Mouse (Mus musculus): ENCODE measurements around the gene Arf3. TPM values are rescaled to one million over a fixed set of nuclear protein-coding genes. Genes with fewer than 3 reads are reported as not detected.
"Not testable (repeated sequence)": the region's sequence is repeated elsewhere in the genome, so short reads cannot be mapped to it uniquely, and the experiment has no call there.

The Arf3 gene
- 82.6 and 99.9 TPM in 2 replicates for polyA plus RNA-seq (2015; fragmentation: Nextera tagmentation; extraction: Ambion mirVana)

DNA sequence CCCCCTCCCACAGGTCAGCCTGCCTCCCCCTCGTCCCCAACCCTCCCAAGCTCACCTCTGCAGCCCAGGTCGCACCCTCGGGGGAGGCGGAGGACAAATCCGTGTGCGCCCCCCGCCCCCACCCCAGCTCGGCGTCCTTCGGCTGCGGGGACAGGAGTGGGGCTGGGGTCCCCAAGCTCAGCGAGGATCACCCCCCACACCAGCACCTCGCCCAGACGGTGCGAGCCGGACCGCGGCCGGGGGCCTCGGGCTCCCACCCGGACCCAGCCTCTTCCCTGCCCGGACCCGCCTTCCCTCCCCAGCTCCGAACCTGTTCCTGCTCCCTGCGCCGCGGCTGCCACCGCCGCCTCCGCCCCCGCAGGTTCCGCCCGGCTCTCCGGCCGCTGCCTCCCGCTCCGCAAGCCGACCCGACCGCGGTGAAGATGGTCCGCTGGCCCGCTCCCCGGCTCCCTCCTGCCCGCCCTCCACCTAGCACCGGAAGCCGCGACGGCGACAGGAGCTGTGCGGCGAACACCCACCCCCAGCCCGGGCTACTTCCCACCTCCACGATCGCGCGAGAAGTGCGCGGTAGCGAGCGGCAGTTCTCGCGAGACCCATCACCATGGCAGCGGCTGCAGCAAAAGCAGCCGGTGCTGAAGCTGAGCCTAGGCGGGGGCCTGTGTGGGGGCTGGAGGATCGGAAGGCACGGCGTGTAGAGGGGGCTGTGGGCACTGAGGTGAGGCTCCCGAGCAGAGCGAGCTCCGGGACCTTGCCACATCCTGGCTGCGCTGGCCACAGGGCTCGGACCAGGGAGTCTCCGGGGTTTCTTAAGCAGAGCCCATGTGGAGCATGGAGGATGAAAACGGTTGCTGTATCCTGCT lies at the start of gene Arf3:
Arf3 (minus strand) TSS at position 545 of the 860 bp plus-strand sequence.
- H3K4me2 ChIP-seq (ENCODE audit: low read length) = peak within 1 kb of the TSS; percentile 83
- no peaks in the 10 kb centered on the region for H3K9me3 ChIP-seq (ENCODE audit: control insufficient read depth, low read length)
- 0 out of 2 replicates have a peak, but pooled peaks cover 3% of the 10 kb centered on the region for H3K27me3 ChIP-seq (replicated peaks; ENCODE audit: control insufficient read depth, insufficient read depth, low read length)
- H3K36me3 ChIP-seq (ENCODE audit: control insufficient read depth, insufficient read depth) = 0 out of 2 replicates have a peak, but pooled peaks cover 2% of the 10 kb centered on the region
- under 1% methylated on average over 67 of the region's 76 CpGs for WGBS
- peak within 1 kb of the TSS; percentile 96 for H3K9ac ChIP-seq (replicated peaks; ENCODE audit: low read depth, low read length)
- peak; percentile 97 for ATAC-seq
- peaks cover 18% of the 10 kb centered on the region for H3K4me1 ChIP-seq (replicated peaks; ENCODE audit: control insufficient read depth, insufficient read depth, low read length)
- peak within 1 kb of the TSS; percentile 98 for H3K4me3 ChIP-seq (replicated peaks; ENCODE audit: low read length)
- H3K27ac ChIP-seq (ENCODE audit: low read length) = peak within 1 kb of the TSS; percentile 92

DNA sequence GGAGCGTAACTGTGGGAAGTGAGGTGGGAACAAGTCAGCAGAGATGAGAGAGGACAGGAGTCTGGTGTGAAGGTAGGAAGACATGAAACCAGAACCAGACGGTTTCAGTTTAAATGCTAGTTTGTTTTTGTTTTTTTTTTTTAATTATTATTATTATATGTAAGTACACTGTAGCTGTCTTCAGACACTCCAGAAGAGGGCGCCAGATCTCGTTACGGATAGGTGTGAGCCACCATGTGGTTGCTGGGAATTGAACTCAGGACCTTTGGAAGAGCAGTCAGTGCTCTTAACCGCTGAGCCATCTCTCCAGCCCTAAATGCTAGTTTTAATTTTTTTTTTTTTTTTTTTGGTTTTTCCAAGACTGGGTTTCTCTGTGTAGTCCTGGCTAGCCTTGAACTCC lies 47.2 kb upstream of the Arf3 start:
- Histone ChIP-seq H3K27me3 (replicated peaks; ENCODE audit: control insufficient read depth, insufficient read depth, low read length) (peaks cover 47% of the 10 kb centered on the region), H3K4me1 (replicated peaks; ENCODE audit: control insufficient read depth, insufficient read depth, low read length) (peaks cover 36% of the 10 kb centered on the region), H3K36me3 (ENCODE audit: control insufficient read depth, insufficient read depth) (peaks cover 13% of the 10 kb centered on the region)
- 82% methylated on average over 6 of the region's 6 CpGs for WGBS
- not testable (repeated sequence) for H3K4me2 ChIP-seq (ENCODE audit: low read length); H3K4me3 ChIP-seq (replicated peaks; ENCODE audit: low read length); H3K9ac ChIP-seq (replicated peaks; ENCODE audit: low read depth, low read length); H3K9me3 ChIP-seq (ENCODE audit: control insufficient read depth, low read length); H3K27ac ChIP-seq (ENCODE audit: low read length); ATAC-seq

DNA sequence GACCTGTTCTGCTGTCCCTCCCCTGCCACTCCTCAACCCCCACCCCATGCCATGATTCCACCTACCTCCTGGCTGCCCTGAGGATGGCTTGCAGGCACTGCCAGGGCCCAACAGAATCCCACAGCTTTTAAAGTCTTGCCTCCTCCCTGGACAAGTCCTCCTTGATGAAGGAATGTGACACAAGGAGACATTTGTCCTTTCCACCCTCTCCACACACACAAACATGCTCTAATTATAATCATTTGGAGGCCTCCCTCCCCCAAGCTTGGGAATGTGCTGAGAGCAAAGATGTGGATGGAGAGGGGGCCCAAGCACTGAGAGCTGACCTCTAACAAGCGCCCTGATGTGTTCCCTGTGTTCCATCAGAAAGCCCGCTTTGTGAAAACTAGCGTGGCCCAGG lies 46.4 kb upstream of the Arf3 start, which contains the start of gene Ddn:
Ddn (minus strand) TSS at position 101 of the 400 bp plus-strand sequence.
- no peak for ATAC-seq
- 46% methylated on average over 3 of the region's 3 CpGs for WGBS
- peak within 1 kb of the TSS; percentile 54 for H3K4me3 ChIP-seq (replicated peaks; ENCODE audit: low read length)
- no peak within 1 kb of the TSS for H3K27ac ChIP-seq (ENCODE audit: low read length)
- peak within 1 kb of the TSS; percentile 80 for H3K4me2 ChIP-seq (ENCODE audit: low read length)
- peaks cover 55% of the 10 kb centered on the region for H3K27me3 ChIP-seq (replicated peaks; ENCODE audit: control insufficient read depth, insufficient read depth, low read length)
- H3K36me3 ChIP-seq (ENCODE audit: control insufficient read depth, insufficient read depth) = peaks cover 12% of the 10 kb centered on the region
- peak within 1 kb of the TSS; percentile 46 for H3K9ac ChIP-seq (replicated peaks; ENCODE audit: low read depth, low read length)
- no peaks in the 10 kb centered on the region for H3K9me3 ChIP-seq (ENCODE audit: control insufficient read depth, low read length)
- H3K4me1 ChIP-seq (replicated peaks; ENCODE audit: control insufficient read depth, insufficient read depth, low read length) = peaks cover 38% of the 10 kb centered on the region

DNA sequence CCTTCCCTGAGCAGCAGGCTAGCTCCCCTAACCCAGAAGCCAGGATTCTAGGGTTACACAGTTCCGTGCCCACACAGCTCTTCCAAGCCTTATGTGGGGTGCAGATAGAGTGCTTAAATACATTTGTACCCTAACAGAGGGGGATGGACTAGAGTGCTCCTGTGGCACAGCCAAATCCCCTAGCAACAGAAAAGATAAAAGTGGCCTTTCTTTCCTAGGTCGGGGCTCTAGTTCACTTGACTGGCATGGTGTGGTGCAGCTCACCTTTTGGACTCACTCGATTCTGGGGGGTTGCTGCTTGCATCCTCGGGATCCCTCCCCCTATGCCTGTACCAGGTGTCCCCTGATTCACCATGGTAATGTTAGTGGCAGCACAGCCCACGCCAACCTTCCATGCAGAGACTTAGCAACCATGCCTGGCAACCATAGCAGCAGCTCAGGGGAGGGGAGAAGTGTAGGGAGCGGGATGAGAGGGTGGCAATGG lies 45.7 kb upstream of the Arf3 start:
- Histone ChIP-seq H3K4me1 (replicated peaks; ENCODE audit: control insufficient read depth, insufficient read depth, low read length) (peaks cover 43% of the 10 kb centered on the region), H3K4me2 (ENCODE audit: low read length) (peak overlapping the region; percentile 80), H3K27ac (ENCODE audit: low read length) (no peak overlapping the region), H3K9ac (replicated peaks; ENCODE audit: low read depth, low read length) (no peak overlapping the region; the same call in 1 of the 2 replicates), H3K9me3 (ENCODE audit: control insufficient read depth, low read length) (no peaks in the 10 kb centered on the region), H3K36me3 (ENCODE audit: control insufficient read depth, insufficient read depth) (peaks cover 11% of the 10 kb centered on the region), H3K4me3 (replicated peaks; ENCODE audit: low read length) (peak overlapping the region; percentile 54; the same call in 1 of the 2 replicates), H3K27me3 (replicated peaks; ENCODE audit: control insufficient read depth, insufficient read depth, low read length) (peaks cover 61% of the 10 kb centered on the region)
- peak; percentile 43; the same call in 1 of the 2 replicates for ATAC-seq
- 5% methylated on average over 6 of the region's 6 CpGs for WGBS

DNA sequence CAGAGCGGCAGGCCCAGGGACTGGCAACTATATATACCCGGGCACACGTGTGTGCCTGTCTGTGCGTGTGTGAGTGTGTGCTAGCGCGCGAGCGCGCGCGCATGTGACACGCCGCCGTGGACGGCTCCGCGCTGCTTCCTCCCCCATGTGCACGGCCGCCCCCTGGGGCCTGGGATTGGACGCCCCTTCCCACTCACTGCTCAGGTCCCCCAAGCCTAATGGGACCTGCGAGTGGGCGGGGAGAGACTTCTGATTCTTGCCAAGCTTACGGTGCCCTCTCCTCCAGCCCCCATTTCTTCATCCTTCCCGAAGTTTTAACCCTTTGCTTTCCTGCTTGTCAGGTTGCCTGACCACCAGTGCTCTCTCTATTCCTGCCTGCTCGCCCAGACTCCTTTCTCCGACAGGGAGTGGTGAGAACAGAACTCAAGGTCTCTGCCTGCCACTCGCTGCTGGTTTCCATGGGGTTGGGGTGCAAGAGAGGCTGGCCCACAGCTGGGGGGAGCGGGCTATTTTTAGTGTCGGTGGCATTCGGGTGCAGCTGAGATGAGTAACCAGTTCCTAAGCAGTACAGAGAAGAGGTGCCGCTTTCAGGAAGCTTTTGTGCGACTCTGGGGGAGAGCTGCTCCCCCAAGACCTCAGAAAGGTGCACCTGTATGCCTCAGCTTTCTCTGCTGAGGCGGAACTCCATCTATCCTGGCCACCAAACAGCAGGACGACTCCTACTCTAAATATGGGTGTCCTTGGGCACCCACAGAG lies 45.1 kb upstream of the Arf3 start:
- ATAC-seq = peak; percentile 63
- WGBS = under 1% methylated on average over 31 of the region's 34 CpGs
- Histone ChIP-seq H3K27me3 (replicated peaks; ENCODE audit: control insufficient read depth, insufficient read depth, low read length) (peaks cover 67% of the 10 kb centered on the region), H3K36me3 (ENCODE audit: control insufficient read depth, insufficient read depth) (peaks cover 6% of the 10 kb centered on the region), H3K27ac (ENCODE audit: low read length) (no peak overlapping the region), H3K4me3 (replicated peaks; ENCODE audit: low read length) (peak overlapping the region; percentile 54), H3K9ac (replicated peaks; ENCODE audit: low read depth, low read length) (peak overlapping the region; percentile 46), H3K9me3 (ENCODE audit: control insufficient read depth, low read length) (no peaks in the 10 kb centered on the region), H3K4me2 (ENCODE audit: low read length) (peak overlapping the region; percentile 80), H3K4me1 (replicated peaks; ENCODE audit: control insufficient read depth, insufficient read depth, low read length) (peaks cover 43% of the 10 kb centered on the region)

DNA sequence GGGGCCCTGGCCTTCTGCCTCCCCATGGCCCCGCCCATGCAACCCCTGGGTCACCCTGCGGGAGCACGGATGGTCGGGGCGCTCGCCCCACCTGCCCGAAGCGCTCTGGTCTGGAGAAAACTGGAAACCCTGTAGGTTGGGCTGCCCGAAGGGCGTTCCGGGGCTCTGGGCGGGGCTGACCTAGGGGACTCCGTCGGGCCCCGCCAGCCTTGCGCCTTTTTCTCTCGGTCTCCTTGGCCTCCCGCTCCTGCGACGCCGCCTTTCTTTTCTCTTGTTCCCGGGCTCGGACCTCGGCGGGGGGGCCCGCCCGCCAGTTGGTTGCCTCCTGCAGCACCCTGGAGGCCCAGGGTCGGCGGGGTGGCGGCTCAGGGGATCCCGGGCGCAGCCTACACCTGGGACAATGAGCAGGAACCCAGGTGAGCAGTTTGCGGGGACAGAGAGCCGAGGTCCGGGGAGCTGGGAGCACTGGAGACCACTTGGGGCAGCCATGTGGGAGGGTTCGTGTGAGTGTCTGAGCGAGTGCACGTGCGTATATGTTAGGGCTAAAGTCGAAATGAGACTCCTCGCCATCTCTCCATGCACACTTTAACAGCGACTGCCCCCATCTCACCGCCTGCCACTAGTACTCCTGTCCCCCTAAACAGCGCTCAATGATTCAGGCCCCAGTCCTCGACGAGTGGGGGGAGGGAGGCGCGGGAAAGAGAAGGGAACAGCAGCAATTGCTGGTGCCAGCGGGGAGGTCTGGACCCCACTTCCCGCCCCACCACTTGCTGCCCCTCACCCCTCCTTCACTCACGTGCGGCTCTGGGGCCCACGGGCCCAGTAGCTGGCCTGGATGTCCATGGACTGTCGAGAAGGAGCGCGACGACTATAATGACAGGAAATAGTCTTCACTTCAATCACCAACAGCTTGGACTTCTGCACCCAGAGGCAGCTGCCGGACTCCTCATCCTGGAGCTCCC lies 44.1 kb upstream of the Arf3 start:
- no peak overlapping the region for H3K27ac ChIP-seq (ENCODE audit: low read length)
- H3K9me3 ChIP-seq (ENCODE audit: control insufficient read depth, low read length) = no peaks in the 10 kb centered on the region
- H3K27me3 ChIP-seq (replicated peaks; ENCODE audit: control insufficient read depth, insufficient read depth, low read length) = peaks cover 77% of the 10 kb centered on the region
- no peaks in the 10 kb centered on the region for H3K36me3 ChIP-seq (ENCODE audit: control insufficient read depth, insufficient read depth)
- H3K9ac ChIP-seq (replicated peaks; ENCODE audit: low read depth, low read length) = peak overlapping the region; percentile 29; the same call in 1 of the 2 replicates
- no peak; the same call in 1 of the 2 replicates for ATAC-seq
- peaks cover 43% of the 10 kb centered on the region for H3K4me1 ChIP-seq (replicated peaks; ENCODE audit: control insufficient read depth, insufficient read depth, low read length)
- peak overlapping the region; percentile 54 for H3K4me3 ChIP-seq (replicated peaks; ENCODE audit: low read length)
- H3K4me2 ChIP-seq (ENCODE audit: low read length) = peak overlapping the region; percentile 80
- under 1% methylated on average over 53 of the region's 58 CpGs for WGBS

DNA sequence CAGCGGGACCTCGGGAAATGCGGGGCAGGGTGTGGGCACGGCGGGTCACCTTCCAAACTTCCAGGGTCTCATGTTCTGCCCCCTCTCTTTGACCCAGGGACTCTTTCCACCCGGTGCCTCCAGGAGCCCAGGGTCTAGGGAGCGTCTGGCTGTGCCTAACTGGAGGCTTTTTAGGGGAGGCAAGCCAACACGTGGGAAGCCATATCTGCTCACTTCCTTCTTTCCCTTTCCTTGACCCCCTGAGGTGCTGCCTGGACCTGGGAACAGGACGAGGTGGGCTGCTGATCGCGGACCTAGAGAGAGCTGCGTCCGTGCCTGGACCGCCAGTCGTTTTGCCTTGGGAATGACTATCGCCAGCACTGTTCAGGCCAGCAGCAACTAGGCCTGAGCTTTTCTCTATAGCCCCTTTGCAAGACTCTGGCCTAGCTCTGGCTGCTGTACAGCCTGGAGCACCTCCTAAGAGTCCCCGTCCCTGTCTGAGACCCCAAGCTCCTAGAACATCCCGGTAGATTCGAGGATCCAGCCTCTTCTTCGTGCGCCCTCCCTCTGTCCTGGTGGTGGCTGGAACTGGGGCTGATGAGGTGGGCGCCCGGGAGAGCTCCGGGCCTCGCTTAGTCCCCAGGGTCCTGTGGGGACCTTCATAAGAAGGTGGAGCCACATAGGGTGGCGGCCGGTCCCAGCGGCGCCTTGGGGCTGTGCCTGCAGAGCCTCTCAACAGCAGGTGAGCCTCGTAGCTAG lies 43.2 kb upstream of the Arf3 start:
- H3K27ac ChIP-seq (ENCODE audit: low read length) = no peak overlapping the region
- H3K4me3 ChIP-seq (replicated peaks; ENCODE audit: low read length) = peak overlapping the region; percentile 54
- H3K27me3 ChIP-seq (replicated peaks; ENCODE audit: control insufficient read depth, insufficient read depth, low read length) = peaks cover 85% of the 10 kb centered on the region
- H3K9me3 ChIP-seq (ENCODE audit: control insufficient read depth, low read length) = no peaks in the 10 kb centered on the region
- peaks cover 43% of the 10 kb centered on the region for H3K4me1 ChIP-seq (replicated peaks; ENCODE audit: control insufficient read depth, insufficient read depth, low read length)
- WGBS = 5% methylated on average over 30 of the region's 30 CpGs
- H3K4me2 ChIP-seq (ENCODE audit: low read length) = peak overlapping the region; percentile 80
- no peak overlapping the region for H3K9ac ChIP-seq (replicated peaks; ENCODE audit: low read depth, low read length)
- H3K36me3 ChIP-seq (ENCODE audit: control insufficient read depth, insufficient read depth) = no peaks in the 10 kb centered on the region
- no peak for ATAC-seq

Measured in forebrain, embryonic 16.5 days (tissue).